Mouse (Mus musculus): Measurements from ENCODE around the gene Gif. TPM values are rescaled to one million over a fixed set of nuclear protein-coding genes. Genes with fewer than 3 reads are reported as not detected.

Gif gene
- polyA plus RNA-seq, 1 experiment from 2014 or later: not detected

DNA sequence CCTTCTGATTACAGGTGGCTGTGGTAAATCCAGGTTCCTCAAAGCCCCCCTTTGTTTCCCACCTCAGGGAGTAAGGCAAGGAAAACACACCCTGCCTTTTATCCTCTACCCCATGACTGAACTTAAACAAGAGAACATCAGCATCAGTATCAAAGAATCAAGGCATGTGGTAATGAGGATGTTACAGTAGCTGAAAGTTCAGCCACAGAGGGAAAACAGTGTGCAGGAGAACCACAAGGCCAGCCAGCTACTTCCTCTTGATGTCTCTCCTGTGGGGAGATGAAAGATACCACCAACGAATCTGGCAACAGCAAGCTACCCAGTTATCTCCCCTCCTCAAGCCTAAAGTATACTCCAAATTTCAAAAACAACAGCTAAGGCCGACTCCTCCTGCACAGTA, 59.9 kb downstream of the Gif start:
- Histone ChIP-seq H3K27me3 (ENCODE audit: low read depth, poor library complexity, severe bottlenecking) (no peaks in the 10 kb centered on the region), H3K4me3 (no peak overlapping the region), H3K4me1 (peaks cover 30% of the 10 kb centered on the region), H3K9me3 (replicated peaks) (no peaks in the 10 kb centered on the region), H3K27ac (replicated peaks) (no peak overlapping the region), H3K36me3 (no peaks in the 10 kb centered on the region)
- no peak for DNase-seq (ENCODE audit: low spot score)
- WGBS: 72% methylated on average over 2 of the region's 2 CpGs

DNA sequence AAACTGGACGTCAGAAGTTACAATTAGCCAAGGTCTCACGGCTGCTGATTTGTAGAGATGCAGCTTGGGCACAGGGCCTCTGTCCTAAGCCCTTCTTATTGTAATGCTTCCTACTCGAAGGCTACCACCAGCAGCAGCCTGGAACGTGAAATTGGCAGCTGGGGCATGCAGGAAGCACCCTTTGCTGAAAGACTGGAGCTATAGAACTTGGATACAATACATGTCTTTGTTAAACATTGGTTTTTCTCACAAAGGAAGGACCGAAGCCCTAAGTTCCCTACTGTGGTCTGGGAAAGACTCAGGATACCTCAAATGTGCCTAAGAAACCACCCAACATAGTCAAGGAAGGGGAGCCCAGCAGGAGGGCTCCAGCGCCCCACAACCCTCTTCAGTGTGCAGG, 60.5 kb downstream of the Gif start:
- no peaks in the 10 kb centered on the region for H3K36me3 ChIP-seq
- H3K27ac ChIP-seq (replicated peaks): 0 out of 2 replicates have a peak overlapping the region, but pooled peaks have one; percentile 28
- H3K27me3 ChIP-seq (ENCODE audit: low read depth, poor library complexity, severe bottlenecking): no peaks in the 10 kb centered on the region
- no peak for DNase-seq (ENCODE audit: low spot score)
- H3K4me3 ChIP-seq: no peak overlapping the region
- no peaks in the 10 kb centered on the region for H3K9me3 ChIP-seq (replicated peaks)
- H3K4me1 ChIP-seq: peaks cover 36% of the 10 kb centered on the region
- WGBS: 37% methylated on average over 6 of the region's 6 CpGs

DNA sequence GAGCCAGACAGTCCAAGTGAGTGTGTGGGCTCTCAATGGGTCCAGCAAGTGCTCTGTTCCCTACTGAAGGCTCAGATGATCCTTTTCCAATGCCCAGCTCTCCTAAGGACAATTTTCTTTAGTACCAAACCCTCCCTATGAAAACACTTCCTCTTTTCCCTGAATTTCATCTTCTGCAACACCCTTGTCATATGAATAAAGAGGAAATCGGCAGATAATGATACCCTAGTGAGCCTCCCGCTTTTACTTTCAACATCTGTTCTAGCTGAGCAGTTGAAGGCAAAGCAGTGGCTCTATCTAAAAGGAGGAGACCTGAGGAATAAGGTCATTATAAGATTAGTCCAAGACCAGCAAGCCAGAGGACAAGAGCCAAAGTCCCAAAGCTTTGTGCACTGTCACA, 61.1 kb downstream of the Gif start:
- Histone ChIP-seq H3K4me3 (no peak overlapping the region), H3K9me3 (replicated peaks) (no peaks in the 10 kb centered on the region), H3K27me3 (ENCODE audit: low read depth, poor library complexity, severe bottlenecking) (no peaks in the 10 kb centered on the region), H3K4me1 (peaks cover 42% of the 10 kb centered on the region), H3K27ac (replicated peaks) (no peak overlapping the region), H3K36me3 (no peaks in the 10 kb centered on the region)
- DNase-seq (ENCODE audit: low spot score): no peak
- 90% methylated on average over 2 of the region's 2 CpGs for WGBS

DNA sequence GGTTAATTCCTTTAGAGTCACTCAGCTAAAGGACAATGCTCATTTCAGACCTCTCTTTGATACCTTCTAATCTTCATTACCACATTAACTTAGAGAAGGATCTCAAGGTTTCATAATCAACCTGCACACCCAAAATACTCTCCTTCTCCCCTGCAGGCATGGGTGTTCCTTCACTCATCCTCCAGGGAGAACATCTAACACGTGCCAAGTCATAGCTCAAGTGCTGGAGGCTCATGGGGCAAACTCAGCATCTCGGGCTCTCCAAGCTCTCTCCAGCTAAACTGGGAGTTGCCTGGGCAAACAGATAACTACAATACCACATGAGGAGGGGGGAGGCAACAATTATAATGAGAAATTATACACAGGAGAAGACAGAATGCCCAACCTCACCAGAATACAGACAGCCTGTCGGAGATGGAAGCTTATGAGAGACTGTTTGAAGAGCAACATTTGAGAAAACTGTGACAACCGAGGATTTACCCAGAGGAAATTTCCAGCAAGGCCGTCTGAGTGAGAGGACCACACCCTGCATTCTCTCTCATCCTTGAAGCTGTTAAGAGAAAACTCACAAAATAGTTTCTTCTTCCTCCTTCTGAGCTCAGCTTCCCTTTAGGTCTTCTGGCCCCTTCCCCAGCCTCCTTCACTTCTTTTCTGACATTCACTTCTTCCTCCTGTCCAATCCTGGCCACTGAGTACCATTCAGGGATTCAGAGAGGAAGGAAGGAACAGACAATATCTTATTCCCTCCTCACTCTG, 62.8 kb downstream of the Gif start:
- Histone ChIP-seq H3K27ac (replicated peaks) (peak overlapping the region; percentile 81), H3K4me3 (no peak overlapping the region), H3K27me3 (ENCODE audit: low read depth, poor library complexity, severe bottlenecking) (peaks cover 3% of the 10 kb centered on the region; the same call in 1 of the 2 replicates), H3K36me3 (no peaks in the 10 kb centered on the region), H3K9me3 (replicated peaks) (no peaks in the 10 kb centered on the region), H3K4me1 (peaks cover 60% of the 10 kb centered on the region)
- DNase-seq (ENCODE audit: low spot score): no peak
- 87% methylated on average over 5 of the region's 5 CpGs for WGBS

DNA sequence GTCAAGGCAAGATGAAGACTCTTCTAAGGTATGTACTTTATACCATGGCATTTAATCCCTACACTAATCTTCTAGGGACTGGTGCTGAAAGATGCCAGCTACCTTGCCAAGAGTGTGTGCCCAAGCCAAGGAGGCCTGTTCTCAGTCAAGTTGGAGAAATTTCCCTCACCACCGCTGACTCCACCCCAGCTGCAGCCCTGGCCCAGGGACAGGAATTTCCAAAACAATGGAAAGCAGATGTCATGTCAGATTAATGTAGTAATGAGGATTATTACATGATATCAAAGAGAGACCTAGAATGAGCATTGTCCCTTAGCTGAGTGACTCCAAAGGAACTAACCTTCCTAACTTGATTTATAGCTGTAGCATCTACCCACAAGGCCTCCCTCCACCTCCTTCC, 63.5 kb downstream of the Gif start:
- no peaks in the 10 kb centered on the region for H3K36me3 ChIP-seq
- H3K27me3 ChIP-seq (ENCODE audit: low read depth, poor library complexity, severe bottlenecking): peaks cover 9% of the 10 kb centered on the region
- H3K4me1 ChIP-seq: peaks cover 64% of the 10 kb centered on the region
- DNase-seq (ENCODE audit: low spot score): no peak
- no peaks in the 10 kb centered on the region for H3K9me3 ChIP-seq (replicated peaks)
- H3K4me3 ChIP-seq: no peak overlapping the region
- WGBS: 83% methylated on average over 1 of the region's 1 CpGs
- H3K27ac ChIP-seq (replicated peaks): peak overlapping the region; percentile 81

DNA sequence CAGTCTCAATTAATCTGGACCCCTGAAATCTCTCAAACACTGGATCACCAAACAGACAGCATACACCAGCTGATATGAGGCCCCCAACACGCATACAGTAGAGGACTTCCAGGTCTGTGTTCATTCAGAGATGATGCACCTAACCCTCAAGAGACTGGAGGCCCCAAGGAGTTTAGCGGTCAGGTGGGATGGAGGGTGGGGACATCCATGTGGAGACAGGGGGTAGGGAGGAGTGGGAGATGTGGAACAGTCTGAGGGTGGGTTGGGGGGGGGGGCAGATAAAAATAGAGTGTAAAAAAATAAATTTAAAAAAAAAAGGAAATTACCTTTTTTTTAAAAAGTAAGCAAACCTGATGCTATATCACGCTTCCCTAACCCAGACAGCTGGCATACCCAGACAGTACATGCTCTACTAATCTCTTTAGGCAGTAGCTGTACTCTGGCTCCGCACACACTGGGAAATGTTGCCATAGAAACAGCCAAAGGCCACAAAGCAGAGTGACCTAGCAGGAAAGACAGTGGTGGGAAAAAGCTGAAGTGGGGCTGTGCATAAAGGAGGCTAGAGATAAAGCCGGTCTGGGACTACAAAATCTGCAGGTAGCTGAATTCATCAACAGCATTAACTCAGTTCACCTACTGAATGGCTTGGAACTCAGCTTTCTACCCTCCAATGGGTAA, 64.5 kb downstream of the Gif start:
- no peaks in the 10 kb centered on the region for H3K9me3 ChIP-seq (replicated peaks)
- peak overlapping the region; percentile 81 for H3K27ac ChIP-seq (replicated peaks)
- peak; percentile 73 for DNase-seq (ENCODE audit: low spot score)
- 30% methylated on average over 5 of the region's 5 CpGs for WGBS
- H3K4me3 ChIP-seq: peak overlapping the region; percentile 29
- peaks cover 19% of the 10 kb centered on the region for H3K27me3 ChIP-seq (ENCODE audit: low read depth, poor library complexity, severe bottlenecking)
- H3K4me1 ChIP-seq: peaks cover 72% of the 10 kb centered on the region
- H3K36me3 ChIP-seq: no peaks in the 10 kb centered on the region

Other genes with a start within 250 kb of the Gif start
- gene Ms4a6b, start 231.0 kb upstream of the Gif start, polyA plus RNA-seq (2016; fragmentation: Nextera tagmentation; extraction: Ambion mirVana): 2.3 and 3.0 TPM in 2 replicates
- 0.31 and 0.99 TPM in 2 replicates for gene Ms4a4d, start 210.8 kb upstream of the Gif start, polyA plus RNA-seq (2016; fragmentation: Nextera tagmentation; extraction: Ambion mirVana)
- gene Ms4a6d, start 142.7 kb upstream of the Gif start, polyA plus RNA-seq (2016; fragmentation: Nextera tagmentation; extraction: Ambion mirVana): 1.4 and 2.5 TPM in 2 replicates
- not detected in 2 replicates for gene Ms4a2, start 123.8 kb upstream of the Gif start, polyA plus RNA-seq (2016; fragmentation: Nextera tagmentation; extraction: Ambion mirVana)
- not detected in 2 replicates for gene Ms4a3, start 106.7 kb upstream of the Gif start, polyA plus RNA-seq (2016; fragmentation: Nextera tagmentation; extraction: Ambion mirVana)
- not detected in 2 replicates for gene Oosp2, start 87.0 kb upstream of the Gif start, polyA plus RNA-seq (2016; fragmentation: Nextera tagmentation; extraction: Ambion mirVana)
- gene Oosp1, start 56.4 kb upstream of the Gif start, polyA plus RNA-seq (2016; fragmentation: Nextera tagmentation; extraction: Ambion mirVana): not detected in 2 replicates
- gene Oosp3, start 50.5 kb upstream of the Gif start, polyA plus RNA-seq (2016; fragmentation: Nextera tagmentation; extraction: Ambion mirVana): not detected in 2 replicates
- 56.0 and 57.6 TPM in 2 replicates for gene Mrpl16, start 22.8 kb downstream of the Gif start, polyA plus RNA-seq (2016; fragmentation: Nextera tagmentation; extraction: Ambion mirVana)
- 13.7 and 16.0 TPM in 2 replicates for gene Stx3, start 71.8 kb downstream of the Gif start, polyA plus RNA-seq (2016; fragmentation: Nextera tagmentation; extraction: Ambion mirVana)
- gene Olfr1417, start 91.7 kb downstream of the Gif start, polyA plus RNA-seq (2016; fragmentation: Nextera tagmentation; extraction: Ambion mirVana): not detected in 2 replicates
- not detected in 2 replicates for gene Olfr1418, start 113.5 kb downstream of the Gif start, polyA plus RNA-seq (2016; fragmentation: Nextera tagmentation; extraction: Ambion mirVana)
- gene Olfr1419, start 127.6 kb downstream of the Gif start, polyA plus RNA-seq (2016; fragmentation: Nextera tagmentation; extraction: Ambion mirVana): not detected in 2 replicates
- not detected in 2 replicates for gene Olfr1420, start 139.0 kb downstream of the Gif start, polyA plus RNA-seq (2016; fragmentation: Nextera tagmentation; extraction: Ambion mirVana)
- gene Patl1, start 164.8 kb downstream of the Gif start, polyA plus RNA-seq (2016; fragmentation: Nextera tagmentation; extraction: Ambion mirVana): 23.5 and 24.3 TPM in 2 replicates
- gene Osbp, start 218.4 kb downstream of the Gif start, polyA plus RNA-seq (2016; fragmentation: Nextera tagmentation; extraction: Ambion mirVana): 2.7 and 2.9 TPM in 2 replicates